Mouse (Mus musculus) stomach, postnatal 0 days (tissue): ENCODE data around the gene Stat6. TPM values are rescaled to one million over a fixed set of nuclear protein-coding genes. Genes with fewer than 3 reads are reported as not detected.

ENCODE experiments used
- ATAC-seq: fragments of 200-750 bp; cut with Nextera tagmentation; 2 replicates; pipeline ENCODE4 v1.8.0; 2017; ENCODE audit not compliant: low FRiP score, low TSS enrichment
- DNase-seq: peaks from one replicate; pipeline ENCODE4 v3.0.0-alpha.2; 2016; ENCODE audit warnings: low spot score
- H3K27ac ChIP-seq: fragments of 300-500 bp; sonication (generic); replicated peaks from 2 replicates; pipeline ENCODE4 v1.5.1; 2014; ENCODE audit warnings: mild to moderate bottlenecking, control low read depth
- H3K27me3 ChIP-seq: fragments of 300-500 bp; sonication (generic); 2 replicates; pipeline ENCODE4 v1.6.1; 2014; ENCODE audit warnings: low read length; ENCODE audit not compliant: control insufficient read depth, insufficient read depth
- H3K36me3 ChIP-seq: fragments of 300-500 bp; sonication (generic); 2 replicates; pipeline ENCODE4 v1.6.1; 2014; ENCODE audit warnings: low read length, mixed read lengths; ENCODE audit not compliant: control insufficient read depth, insufficient read depth
- H3K4me1 ChIP-seq: fragments of 300-500 bp; sonication (generic); replicated peaks from 2 replicates; pipeline ENCODE4 v1.6.1; 2014; ENCODE audit warnings: antibody characterized with exemption; ENCODE audit not compliant: control insufficient read depth, insufficient read depth
- H3K4me2 ChIP-seq: fragments of 300-500 bp; sonication (generic); replicated peaks from 2 replicates; pipeline ENCODE4 v1.6.1; 2014; ENCODE audit warnings: low read depth, mild to moderate bottlenecking, control low read depth, moderate library complexity
- H3K4me3 ChIP-seq: fragments of 300-500 bp; sonication (generic); 2 replicates; pipeline ENCODE4 v1.5.1; 2014; ENCODE audit warnings: low read depth, low read length, control low read depth
- H3K9ac ChIP-seq: fragments of 300-500 bp; sonication (generic); 2 replicates; pipeline ENCODE4 v1.6.1; 2014; ENCODE audit warnings: mild to moderate bottlenecking, low read length, control low read depth, mixed read lengths
- H3K9me3 ChIP-seq: fragments of 300-500 bp; sonication (generic); 2 replicates; pipeline ENCODE4 v1.6.1; 2016; ENCODE audit warnings: low read length; ENCODE audit not compliant: control insufficient read depth
- CTCF ChIP-seq: IDR thresholded peaks from 2 replicates; pipeline ENCODE4 v1.5.1; 2016; ENCODE audit warnings: antibody characterized with exemption, low read depth, mild to moderate bottlenecking, moderate library complexity
- EP300 ChIP-seq: optimal IDR thresholded peaks from 2 replicates; pipeline ENCODE3; 2016; ENCODE audit warnings: antibody characterized with exemption
- WGBS: fragments of 180-500 bp; shearing (Covaris S2); extraction: QIAGEN DNeasy Blood & Tissue Kit; methylation state at CpG from one replicate; pipeline ENCODE4 v1.1.7; 2014; 5-methylcytosine and 5-hydroxymethylcytosine counted together
- polyA plus RNA-seq: library from polyadenylated mRNA; unstranded; fragments of >200 nt; fragmentation: Nextera tagmentation; extraction: Ambion mirVana; gene quantifications from 2 replicates; pipeline ENCODE4 v1.2.1, GENCODE M21; 2015

Gene Stat6
- polyA plus RNA-seq, 1 experiment from 2014 or later, result 31.4 TPM

DNA sequence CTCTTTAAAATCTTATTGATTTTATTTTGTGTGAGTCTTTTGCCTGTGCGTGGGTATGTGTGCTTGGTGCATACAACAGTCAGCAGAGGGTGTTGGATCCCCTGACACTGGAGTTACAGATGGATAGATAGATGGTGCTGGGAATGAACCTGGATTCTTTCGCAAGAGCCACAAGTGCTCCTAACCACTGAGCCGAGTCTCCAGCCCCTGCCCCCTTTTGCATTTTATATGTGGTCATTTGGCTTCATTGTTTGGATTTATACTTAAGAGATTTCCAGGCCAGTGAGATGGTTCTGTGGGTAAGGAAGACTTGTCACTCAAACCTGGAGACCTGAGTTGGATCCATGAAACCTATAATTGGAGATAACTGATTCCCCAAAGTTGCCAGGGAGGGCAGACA is 37.1 kb downstream of the Stat6 start:
- no peak overlapping the region for H3K4me3 ChIP-seq
- H3K4me1 ChIP-seq, result no peaks in the 10 kb centered on the region
- DNase-seq, result no peak
- ATAC-seq, result no peak
- TF ChIP-seq CTCF (no peak), EP300 (no peak)
- WGBS, result 85% methylated on average over 3 of the region's 3 CpGs
- no peaks in the 10 kb centered on the region for H3K36me3 ChIP-seq
- no peaks in the 10 kb centered on the region for H3K9me3 ChIP-seq
- no peak overlapping the region for H3K27ac ChIP-seq
- no peak overlapping the region for H3K4me2 ChIP-seq
- H3K27me3 ChIP-seq, result no peaks in the 10 kb centered on the region
- H3K9ac ChIP-seq, result no peak overlapping the region

- H3K27ac ChIP-seq, result no peak overlapping the region
- H3K4me2 ChIP-seq, result no peak overlapping the region
- H3K4me1 ChIP-seq, result no peaks in the 10 kb centered on the region
- DNase-seq, result no peak
- H3K9ac ChIP-seq, result no peak overlapping the region
- no peak for ATAC-seq
- WGBS, result 78% methylated on average over 6 of the region's 6 CpGs
- H3K36me3 ChIP-seq, result no peaks in the 10 kb centered on the region
- TF ChIP-seq CTCF (no peak), EP300 (no peak)
- no peaks in the 10 kb centered on the region for H3K27me3 ChIP-seq
- no peak overlapping the region for H3K4me3 ChIP-seq
- no peaks in the 10 kb centered on the region for H3K9me3 ChIP-seq
These were observed 40.1 kb downstream of the Stat6 start for GRCm38 (mm10) chr10:127682886-127683285.

GRCm38 (mm10) chr10:127691053-127691452 is 48.3 kb downstream of the Stat6 start:
- Histone ChIP-seq H3K4me2 (no peak overlapping the region), H3K9me3 (no peaks in the 10 kb centered on the region), H3K27me3 (no peaks in the 10 kb centered on the region), H3K36me3 (peaks cover 11% of the 10 kb centered on the region), H3K27ac (no peak overlapping the region), H3K4me1 (no peaks in the 10 kb centered on the region), H3K9ac (no peak overlapping the region), H3K4me3 (no peak overlapping the region)
- DNase-seq (no peak), ATAC-seq (no peak)
- TF ChIP-seq EP300 (no peak), CTCF (peak; percentile 35)
- WGBS, result 18% methylated on average over 1 of the region's 1 CpGs

DNA sequence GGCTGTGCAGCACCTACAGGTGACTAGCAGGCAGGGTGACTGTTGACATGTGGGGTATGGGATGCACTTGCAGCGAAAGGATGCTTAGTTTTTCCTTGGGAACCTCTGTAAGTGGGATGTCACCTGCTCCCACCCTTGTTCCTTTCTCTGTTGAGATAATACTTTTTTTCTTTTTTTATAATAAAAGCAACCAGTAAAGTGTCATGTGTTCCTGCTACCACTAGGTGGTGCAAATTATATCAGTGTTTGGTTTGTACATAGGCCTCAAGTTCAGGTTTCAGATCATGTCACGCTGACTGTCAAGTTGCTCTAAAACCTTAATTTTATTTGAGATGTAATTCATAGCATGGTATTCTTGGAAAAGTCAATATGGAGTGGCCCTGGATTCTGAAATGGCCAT is 51.9 kb downstream of the Stat6 start:
- DNase-seq, result no peak
- peaks cover 10% of the 10 kb centered on the region for H3K36me3 ChIP-seq
- WGBS, result 45% methylated on average over 2 of the region's 2 CpGs

DNA sequence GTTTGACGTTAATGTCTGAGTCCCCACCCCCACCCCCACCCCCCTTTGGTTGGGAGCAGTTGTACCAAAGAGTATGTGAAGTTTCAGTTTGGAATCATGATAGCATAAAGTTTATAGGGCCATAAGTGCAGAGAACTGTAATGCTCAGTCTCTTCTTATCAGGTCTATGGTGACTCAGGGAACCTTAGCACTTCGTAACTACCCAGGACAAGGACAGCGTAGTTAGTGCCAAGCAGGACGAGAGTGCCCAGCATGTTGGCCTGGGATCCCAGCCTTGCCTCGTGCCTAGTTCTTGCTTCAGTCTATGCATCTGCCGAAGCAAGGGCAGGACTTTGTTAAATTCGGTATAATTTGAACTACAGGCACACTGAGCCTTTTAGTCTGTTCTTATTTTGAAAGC is 53.0 kb downstream of the Stat6 start:
- no peaks in the 10 kb centered on the region for H3K4me1 ChIP-seq
- DNase-seq, result no peak
- H3K27me3 ChIP-seq, result no peaks in the 10 kb centered on the region
- peaks cover 10% of the 10 kb centered on the region for H3K36me3 ChIP-seq
- no peak overlapping the region for H3K9ac ChIP-seq
- H3K27ac ChIP-seq, result no peak overlapping the region
- TF ChIP-seq CTCF (no peak), EP300 (no peak)
- ATAC-seq, result no peak
- H3K4me2 ChIP-seq, result no peak overlapping the region
- H3K9me3 ChIP-seq, result no peaks in the 10 kb centered on the region
- H3K4me3 ChIP-seq, result no peak overlapping the region
- 90% methylated on average over 7 of the region's 7 CpGs for WGBS

More for the DNA sequence above, 51.9 kb downstream of the Stat6 start:
- Histone ChIP-seq H3K4me1 (no peaks in the 10 kb centered on the region), H3K9ac (no peak overlapping the region), H3K9me3 (no peaks in the 10 kb centered on the region), H3K4me2 (no peak overlapping the region), H3K4me3 (no peak overlapping the region), H3K27ac (no peak overlapping the region), H3K27me3 (no peaks in the 10 kb centered on the region)
- TF ChIP-seq CTCF, result peak; percentile 87
- no peak for TF ChIP-seq EP300
- no peak for ATAC-seq

- Histone ChIP-seq H3K4me3 (no peak overlapping the region), H3K36me3 (peaks cover 6% of the 10 kb centered on the region), H3K9me3 (no peaks in the 10 kb centered on the region), H3K27ac (no peak overlapping the region), H3K27me3 (no peaks in the 10 kb centered on the region), H3K9ac (no peak overlapping the region), H3K4me1 (no peaks in the 10 kb centered on the region), H3K4me2 (no peak overlapping the region)
- DNase-seq (no peak), ATAC-seq (no peak)
- 90% methylated on average over 7 of the region's 7 CpGs for WGBS
- TF ChIP-seq EP300 (no peak), CTCF (no peak)
These were observed 56.2 kb downstream of the Stat6 start for GRCm38 (mm10) chr10:127698966-127699365.
